Mouse (Mus musculus): ENCODE data around the gene Ric8a. TPM values are rescaled to one million over a fixed set of nuclear protein-coding genes. Genes with fewer than 3 reads are reported as not detected.

Ric8a gene
- total and polyA plus RNA-seq, 3 experiments = 52.3 to 63.4 TPM; not detected in 1

GRCm38 (mm10) chr7:140836243-140837115 is 20.3 kb upstream of the Ric8a start:
- DNase-seq (ENCODE audit: low read depth, low spot score) = no peak
- H3K27me3 ChIP-seq (ENCODE audit: control insufficient read depth in 1 of 2, insufficient read depth in 2 of 2, low read length in 2 of 2) = peaks cover 4 to 7% of the 10 kb centered on the region in 2 experiments; a peak in 3 of 4 replicates

GRCm38 (mm10) chr7:140839556-140839955 is 17.2 kb upstream of the Ric8a start:
- no peaks in the 10 kb centered on the region; a peak in 1 of 4 replicates for H3K27me3 ChIP-seq (ENCODE audit: control insufficient read depth in 1 of 2, insufficient read depth in 2 of 2, low read length in 2 of 2)
- H3K9me3 ChIP-seq (replicated peaks; ENCODE audit: insufficient read depth, low read length) = no peaks in the 10 kb centered on the region
- TF ChIP-seq CHD2 (IDR thresholded peaks at IDR 0.05; ENCODE audit: low read length) = no peak
- no peak for TF ChIP-seq SIN3A (IDR thresholded peaks at IDR 0.05; ENCODE audit: low read length)
- TF ChIP-seq GABPA (IDR thresholded peaks at IDR 0.05; ENCODE audit: low read depth, low read length) = no peak
- no peak for TF ChIP-seq MAFK (IDR thresholded peaks at IDR 0.05; ENCODE audit: borderline replicate concordance, low read depth, low read length)
- TF ChIP-seq MXI1 (IDR thresholded peaks at IDR 0.05; ENCODE audit: low read depth, low read length) = no peak
- TF ChIP-seq E2F4 (IDR thresholded peaks at IDR 0.05; ENCODE audit: borderline replicate concordance, low read depth, low read length) = no peak
- TF ChIP-seq GATA1 (IDR thresholded peaks at IDR 0.05; ENCODE audit: low read depth, low read length) = no peak
- no peak for TF ChIP-seq ZC3H11A (IDR thresholded peaks at IDR 0.05; ENCODE audit: low read depth, low read length)
- TF ChIP-seq MAZ (IDR thresholded peaks at IDR 0.05; ENCODE audit: low read depth, low read length) = no peak
- no peak for TF ChIP-seq USF1 (IDR thresholded peaks at IDR 0.05; ENCODE audit: low read depth, low read length)
- H3K27ac ChIP-seq (ENCODE audit: control insufficient read depth, low read depth, low read length) = no peak overlapping the region
- H3K79me2 ChIP-seq (ENCODE audit: control insufficient read depth, insufficient read depth, low read length, poor library complexity) = no peaks in the 10 kb centered on the region
- peaks cover 3 to 9% of the 10 kb centered on the region in 2 experiments; a peak in 2 of 4 replicates for H3K4me1 ChIP-seq (ENCODE audit: control insufficient read depth in 1 of 2, insufficient read depth in 2 of 2, low read length in 2 of 2)
- no peak overlapping the region for H3K9ac ChIP-seq (ENCODE audit: control insufficient read depth, low read depth, low read length, poor library complexity, severe bottlenecking)
- H3K4me3 ChIP-seq (ENCODE audit: control insufficient read depth in 1 of 2, insufficient read depth in 1 of 2, low read depth in 2 of 2, low read length in 2 of 2) = no peak overlapping the region
- no peaks in the 10 kb centered on the region; a peak in 1 of 4 replicates for H3K36me3 ChIP-seq (ENCODE audit: control insufficient read depth in 1 of 2, insufficient read depth in 2 of 2, low read length in 2 of 2)
- DNase-seq (ENCODE audit: low read depth, low spot score) = no peak

More at GRCm38 (mm10) chr7:140836243-140837115, 20.3 kb upstream of the Ric8a start:
- Histone ChIP-seq H3K27ac (ENCODE audit: control insufficient read depth, low read depth, low read length) (no peak overlapping the region), H3K9me3 (replicated peaks; ENCODE audit: insufficient read depth, low read length) (no peaks in the 10 kb centered on the region), H3K9ac (ENCODE audit: control insufficient read depth, low read depth, low read length, poor library complexity, severe bottlenecking) (no peak overlapping the region), H3K4me3 (ENCODE audit: control insufficient read depth in 1 of 2, insufficient read depth in 1 of 2, low read depth in 2 of 2, low read length in 2 of 2) (no peak overlapping the region), H3K79me2 (ENCODE audit: control insufficient read depth, insufficient read depth, low read length, poor library complexity) (no peaks in the 10 kb centered on the region), H3K36me3 (ENCODE audit: control insufficient read depth in 1 of 2, insufficient read depth in 2 of 2, low read length in 2 of 2) (no peaks in the 10 kb centered on the region; a peak in 1 of 4 replicates), H3K4me1 (ENCODE audit: control insufficient read depth in 1 of 2, insufficient read depth in 2 of 2, low read length in 2 of 2) (peaks cover 3 to 9% of the 10 kb centered on the region in 2 experiments; a peak in 2 of 4 replicates)
- TF ChIP-seq GABPA (IDR thresholded peaks at IDR 0.05; ENCODE audit: low read depth, low read length) = no peak
- no peak for TF ChIP-seq USF2 (IDR thresholded peaks at IDR 0.05; ENCODE audit: borderline replicate concordance in 1 of 2, insufficient read depth in 1 of 2, low read depth in 1 of 2, low read length in 2 of 2)
- no peak for TF ChIP-seq POLR2AphosphoS5 (IDR thresholded peaks at IDR 0.05; ENCODE audit: borderline replicate concordance, low read depth, low read length)
- TF ChIP-seq ELF1 (IDR thresholded peaks at IDR 0.05; ENCODE audit: low read depth, low read length) = no peak
- no peak for TF ChIP-seq RCOR1 (IDR thresholded peaks at IDR 0.05; ENCODE audit: low read depth, low read length)
- no peak for TF ChIP-seq MAFK (IDR thresholded peaks at IDR 0.05; ENCODE audit: borderline replicate concordance, low read depth, low read length)
- no peak for TF ChIP-seq GATA1 (IDR thresholded peaks at IDR 0.05; ENCODE audit: low read depth, low read length)
- no peak for TF ChIP-seq KAT2A (conservative IDR thresholded peaks at IDR 0.05; ENCODE audit: low read depth, low read length)
